Mouse (Mus musculus): ENCODE data around the gene Zfp605.
"Not testable (repeated sequence)": the region's sequence is repeated elsewhere in the genome, so short reads cannot be mapped to it uniquely, and the experiment has no call there.

DNA sequence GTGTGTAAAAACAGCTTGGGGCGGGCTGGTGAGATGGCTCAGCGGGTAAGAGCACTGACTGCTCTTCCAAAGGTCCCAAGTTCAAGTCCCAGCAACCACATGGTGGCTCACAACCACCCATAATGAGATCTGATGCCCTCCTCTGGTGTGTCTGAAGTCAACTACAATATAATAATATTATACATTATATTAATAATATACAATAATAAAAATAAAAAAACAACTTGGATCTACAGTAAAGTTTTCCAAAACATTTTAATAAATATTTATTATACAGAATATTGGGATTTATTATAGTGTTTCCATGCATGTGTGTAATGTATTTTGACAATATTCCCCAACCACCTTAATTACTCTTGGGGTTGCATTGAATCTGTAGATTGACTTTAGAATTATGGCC is 37.5 kb upstream of the Zfp605 start, which contains the start of gene Gm17655:
- not testable (repeated sequence) for TF ChIP-seq POLR2A (IDR thresholded peaks at IDR 0.05; ENCODE audit: low read depth, low read length); CTCF (IDR thresholded peaks at IDR 0.05; ENCODE audit: extremely low read depth, insufficient read length, insufficient replicate concordance, low read depth, low read length)
